Mouse (Mus musculus): ENCODE data around the gene Prr3. TPM values are rescaled to one million over a fixed set of nuclear protein-coding genes. Genes with fewer than 3 reads are reported as not detected.

The Prr3 gene
- polyA plus RNA-seq (2014; fragmentation: Nextera tagmentation; extraction: Ambion mirVana): 26.9 and 30.6 TPM in 2 replicates

DNA sequence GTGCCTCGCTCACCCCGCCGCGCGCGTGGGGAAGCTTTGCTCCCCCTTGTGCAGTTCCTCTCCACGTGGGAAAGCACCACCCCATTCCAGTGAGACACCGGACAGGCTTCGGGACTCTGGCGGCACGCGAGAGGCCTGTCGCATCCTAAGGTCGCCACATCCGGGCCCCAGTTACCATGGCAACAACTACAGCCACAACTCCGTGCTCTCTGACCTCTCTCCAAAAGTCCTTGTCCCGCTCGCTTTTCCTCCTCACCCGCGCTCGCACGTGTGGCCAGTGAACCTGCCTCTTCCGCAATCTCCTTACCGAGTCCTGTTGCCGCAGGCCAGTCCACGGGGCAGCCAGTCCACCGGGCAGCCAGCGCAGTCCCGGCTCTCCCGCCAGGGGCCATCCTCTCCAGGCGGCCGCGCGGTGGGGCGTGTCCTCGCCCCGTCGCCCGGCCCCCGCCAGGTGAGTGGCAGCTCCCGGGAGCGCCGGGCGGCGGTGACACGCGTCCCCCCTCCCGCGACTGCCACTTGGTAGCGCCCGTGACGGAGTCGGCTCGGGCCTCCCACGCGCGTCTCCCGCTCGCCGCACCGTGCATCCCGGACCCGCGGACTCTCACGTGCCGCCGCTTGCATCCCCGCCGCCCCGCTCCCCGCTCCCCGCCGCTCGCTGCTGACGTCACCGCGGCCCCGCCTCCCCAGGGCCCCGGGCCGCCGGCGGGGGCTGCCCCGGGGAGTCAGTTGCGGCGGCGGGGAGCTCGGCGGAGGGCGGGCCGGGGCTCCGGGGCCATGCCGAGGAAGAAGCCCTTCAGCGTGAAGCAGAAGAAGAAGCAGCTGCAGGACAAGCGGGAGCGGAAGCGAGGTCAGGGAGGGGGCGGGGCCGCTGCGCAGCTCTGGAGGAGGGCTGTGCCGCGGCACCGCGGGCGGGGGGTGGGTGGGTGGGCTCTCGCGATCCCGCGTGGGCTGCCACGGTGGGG is at the start of gene Prr3, which contains the start of gene Gnl1:
Prr3 (minus strand) TSS at position 836 of the 962 bp plus-strand sequence.
Gnl1 (plus strand) TSS at position 451 of the 962 bp plus-strand sequence.
- H3K4me3 ChIP-seq (ENCODE audit: low read depth, low read length): peak within 1 kb of the TSS; percentile 87
- H3K36me3 ChIP-seq (ENCODE audit: control insufficient read depth, insufficient read depth, low read length): peaks cover 21% of the 10 kb centered on the region
- peak; percentile 89 for ATAC-seq (ENCODE audit: insufficient number of reproducible peaks, insufficient read depth, low FRiP score, low read depth)
- H3K9me3 ChIP-seq (ENCODE audit: control insufficient read depth, low read depth, low read length): no peaks in the 10 kb centered on the region
- H3K27ac ChIP-seq (ENCODE audit: low read length): peak within 1 kb of the TSS; percentile 97
- H3K4me1 ChIP-seq (ENCODE audit: control insufficient read depth, insufficient read depth, low read length): peaks cover 11% of the 10 kb centered on the region
- under 1% methylated on average over 89 of the region's 109 CpGs for WGBS
- peak within 1 kb of the TSS; percentile 64 for H3K4me2 ChIP-seq (replicated peaks; ENCODE audit: low read depth, low read length)
- peak within 1 kb of the TSS; percentile 75 for H3K9ac ChIP-seq (replicated peaks; ENCODE audit: low read depth, low read length)
- no peaks in the 10 kb centered on the region for H3K27me3 ChIP-seq (ENCODE audit: control insufficient read depth, insufficient read depth, low read length)

GRCm38 (mm10) chr17:36028879-36029619 is 49.0 kb upstream of the Prr3 start:
- 86% methylated on average over 7 of the region's 7 CpGs for WGBS
- H3K36me3 ChIP-seq (ENCODE audit: control insufficient read depth, insufficient read depth, low read length): no peaks in the 10 kb centered on the region

DNA sequence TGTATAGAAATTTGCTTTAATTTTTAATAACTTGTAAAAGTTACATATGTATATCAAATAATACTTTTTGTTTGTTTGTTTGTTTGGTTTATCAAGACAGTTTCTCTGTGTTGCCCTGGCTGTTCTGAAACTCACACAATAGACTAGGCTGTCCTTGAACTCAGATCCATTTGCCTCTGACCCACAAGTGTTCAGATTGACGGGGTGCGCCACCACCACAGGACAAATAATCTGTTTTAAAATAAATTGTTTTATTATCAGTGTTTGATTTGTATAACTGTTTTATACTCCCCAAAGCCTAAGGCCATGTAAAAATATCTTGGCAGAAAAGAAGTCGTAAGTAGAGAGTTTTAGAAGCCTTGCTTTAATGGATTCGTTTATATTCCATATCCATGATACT is 47.6 kb upstream of the Prr3 start:
- no peak overlapping the region for H3K9ac ChIP-seq (replicated peaks; ENCODE audit: low read depth, low read length)
- ATAC-seq (ENCODE audit: insufficient number of reproducible peaks, insufficient read depth, low FRiP score, low read depth): no peak
- 84% methylated on average over 4 of the region's 4 CpGs for WGBS
- H3K4me1 ChIP-seq (ENCODE audit: control insufficient read depth, insufficient read depth, low read length): peaks cover 6% of the 10 kb centered on the region; the same call in 1 of the 2 replicates
- H3K36me3 ChIP-seq (ENCODE audit: control insufficient read depth, insufficient read depth, low read length): no peaks in the 10 kb centered on the region
- no peak overlapping the region for H3K27ac ChIP-seq (ENCODE audit: low read length)
- H3K27me3 ChIP-seq (ENCODE audit: control insufficient read depth, insufficient read depth, low read length): no peaks in the 10 kb centered on the region
- no peak overlapping the region for H3K4me2 ChIP-seq (replicated peaks; ENCODE audit: low read depth, low read length)
- no peak overlapping the region for H3K4me3 ChIP-seq (ENCODE audit: low read depth, low read length)
- no peaks in the 10 kb centered on the region for H3K9me3 ChIP-seq (ENCODE audit: control insufficient read depth, low read depth, low read length)

More at GRCm38 (mm10) chr17:36028879-36029619, 49.0 kb upstream of the Prr3 start:
- Histone ChIP-seq H3K4me3 (ENCODE audit: low read depth, low read length) (no peak overlapping the region), H3K27ac (ENCODE audit: low read length) (no peak overlapping the region), H3K9me3 (ENCODE audit: control insufficient read depth, low read depth, low read length) (no peaks in the 10 kb centered on the region), H3K9ac (replicated peaks; ENCODE audit: low read depth, low read length) (no peak overlapping the region), H3K4me1 (ENCODE audit: control insufficient read depth, insufficient read depth, low read length) (peaks cover 6% of the 10 kb centered on the region; the same call in 1 of the 2 replicates), H3K27me3 (ENCODE audit: control insufficient read depth, insufficient read depth, low read length) (no peaks in the 10 kb centered on the region), H3K4me2 (replicated peaks; ENCODE audit: low read depth, low read length) (no peak overlapping the region)
- no peak for ATAC-seq (ENCODE audit: insufficient number of reproducible peaks, insufficient read depth, low FRiP score, low read depth)

DNA sequence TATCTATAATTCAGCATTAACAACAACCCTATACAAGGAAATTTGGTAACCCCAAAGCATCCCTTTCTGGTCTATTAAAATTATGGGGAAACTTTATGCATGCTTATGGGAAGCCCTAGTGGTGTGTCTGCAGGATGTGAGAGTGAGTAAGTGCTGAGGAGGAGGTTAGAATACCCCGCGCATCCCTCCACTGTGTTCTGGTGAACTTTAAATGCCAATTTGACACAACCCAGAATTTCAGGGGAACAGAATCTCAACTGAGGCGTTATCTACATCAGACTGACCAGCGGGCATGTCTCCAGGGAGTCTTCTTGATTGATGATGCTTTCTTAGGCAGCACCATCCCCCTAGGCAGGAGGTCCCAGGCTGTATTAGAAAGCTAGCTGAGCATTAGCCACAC is 45.9 kb upstream of the Prr3 start:
- Histone ChIP-seq H3K9ac (replicated peaks; ENCODE audit: low read depth, low read length) (no peak overlapping the region), H3K27ac (ENCODE audit: low read length) (no peak overlapping the region), H3K4me2 (replicated peaks; ENCODE audit: low read depth, low read length) (no peak overlapping the region), H3K4me1 (ENCODE audit: control insufficient read depth, insufficient read depth, low read length) (peaks cover 6% of the 10 kb centered on the region; the same call in 1 of the 2 replicates), H3K36me3 (ENCODE audit: control insufficient read depth, insufficient read depth, low read length) (no peaks in the 10 kb centered on the region), H3K9me3 (ENCODE audit: control insufficient read depth, low read depth, low read length) (no peaks in the 10 kb centered on the region), H3K4me3 (ENCODE audit: low read depth, low read length) (no peak overlapping the region), H3K27me3 (ENCODE audit: control insufficient read depth, insufficient read depth, low read length) (no peaks in the 10 kb centered on the region)
- ATAC-seq (ENCODE audit: insufficient number of reproducible peaks, insufficient read depth, low FRiP score, low read depth): no peak
- WGBS: 45% methylated on average over 4 of the region's 4 CpGs

DNA sequence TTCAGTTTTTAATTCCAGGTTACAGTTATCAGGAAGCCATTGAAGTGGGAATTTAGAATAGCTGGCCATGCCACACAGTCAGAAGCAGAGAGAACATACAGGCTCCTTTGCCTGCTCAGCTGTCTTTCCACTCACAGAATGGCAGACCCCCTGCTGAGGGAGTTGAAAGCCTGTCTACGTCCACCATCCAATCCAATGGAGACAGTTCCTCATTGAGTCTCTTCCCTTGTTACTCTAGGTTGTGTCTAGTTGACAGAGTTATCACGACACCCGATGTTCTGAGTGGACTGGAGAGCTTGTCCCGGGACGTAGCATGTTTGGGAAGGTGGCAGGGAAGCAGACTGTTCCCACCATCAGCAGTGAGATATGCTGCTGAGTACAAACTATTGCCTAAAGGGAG is 45.2 kb upstream of the Prr3 start:
- H3K4me3 ChIP-seq (ENCODE audit: low read depth, low read length): no peak overlapping the region
- no peak overlapping the region for H3K4me2 ChIP-seq (replicated peaks; ENCODE audit: low read depth, low read length)
- WGBS: 62% methylated on average over 5 of the region's 5 CpGs
- no peak for ATAC-seq (ENCODE audit: insufficient number of reproducible peaks, insufficient read depth, low FRiP score, low read depth)
- no peaks in the 10 kb centered on the region for H3K36me3 ChIP-seq (ENCODE audit: control insufficient read depth, insufficient read depth, low read length)
- H3K27ac ChIP-seq (ENCODE audit: low read length): no peak overlapping the region
- no peak overlapping the region for H3K9ac ChIP-seq (replicated peaks; ENCODE audit: low read depth, low read length)
- H3K9me3 ChIP-seq (ENCODE audit: control insufficient read depth, low read depth, low read length): no peaks in the 10 kb centered on the region
- peaks cover 6% of the 10 kb centered on the region; the same call in 1 of the 2 replicates for H3K4me1 ChIP-seq (ENCODE audit: control insufficient read depth, insufficient read depth, low read length)
- H3K27me3 ChIP-seq (ENCODE audit: control insufficient read depth, insufficient read depth, low read length): no peaks in the 10 kb centered on the region

GRCm38 (mm10) chr17:36023710-36024654 is 43.9 kb upstream of the Prr3 start:
- ATAC-seq (ENCODE audit: insufficient number of reproducible peaks, insufficient read depth, low FRiP score, low read depth): no peak
- Histone ChIP-seq H3K36me3 (ENCODE audit: control insufficient read depth, insufficient read depth, low read length) (no peaks in the 10 kb centered on the region), H3K4me3 (ENCODE audit: low read depth, low read length) (no peak overlapping the region), H3K9ac (replicated peaks; ENCODE audit: low read depth, low read length) (no peak overlapping the region), H3K27ac (ENCODE audit: low read length) (peak overlapping the region; percentile 7; the same call in 1 of the 2 replicates), H3K4me1 (ENCODE audit: control insufficient read depth, insufficient read depth, low read length) (peaks cover 6% of the 10 kb centered on the region; the same call in 1 of the 2 replicates), H3K27me3 (ENCODE audit: control insufficient read depth, insufficient read depth, low read length) (no peaks in the 10 kb centered on the region), H3K9me3 (ENCODE audit: control insufficient read depth, low read depth, low read length) (no peaks in the 10 kb centered on the region), H3K4me2 (replicated peaks; ENCODE audit: low read depth, low read length) (no peak overlapping the region)
- 51% methylated on average over 9 of the region's 9 CpGs for WGBS

GRCm38 (mm10) chr17:36022922-36023321 is 42.9 kb upstream of the Prr3 start:
- Histone ChIP-seq H3K27ac (ENCODE audit: low read length) (no peak overlapping the region), H3K4me1 (ENCODE audit: control insufficient read depth, insufficient read depth, low read length) (peaks cover 6% of the 10 kb centered on the region; the same call in 1 of the 2 replicates), H3K36me3 (ENCODE audit: control insufficient read depth, insufficient read depth, low read length) (no peaks in the 10 kb centered on the region)

More at GRCm38 (mm10) chr17:36022922-36023321, 42.9 kb upstream of the Prr3 start:
- no peaks in the 10 kb centered on the region for H3K9me3 ChIP-seq (ENCODE audit: control insufficient read depth, low read depth, low read length)
- 90% methylated on average over 6 of the region's 6 CpGs for WGBS
- no peaks in the 10 kb centered on the region for H3K27me3 ChIP-seq (ENCODE audit: control insufficient read depth, insufficient read depth, low read length)
- H3K4me2 ChIP-seq (replicated peaks; ENCODE audit: low read depth, low read length): no peak overlapping the region
- no peak overlapping the region for H3K4me3 ChIP-seq (ENCODE audit: low read depth, low read length)
- H3K9ac ChIP-seq (replicated peaks; ENCODE audit: low read depth, low read length): no peak overlapping the region
- ATAC-seq (ENCODE audit: insufficient number of reproducible peaks, insufficient read depth, low FRiP score, low read depth): no peak

Data from stomach, embryonic 14.5 days (tissue).